Mouse (Mus musculus) liver, embryonic 11.5 days (tissue): Measurements from ENCODE around the gene Bclaf1. TPM values are rescaled to one million over a fixed set of nuclear protein-coding genes. Genes with fewer than 3 reads are reported as not detected.

Experiments
- ATAC-seq: fragments of 200-750 bp; cut with Nextera tagmentation; replicated peaks from 2 replicates; pipeline ENCODE4 v1.8.0; 2017; ENCODE audit warnings: moderate number of reproducible peaks, mild to moderate bottlenecking, moderate TSS enrichment, moderate library complexity; ENCODE audit not compliant: low FRiP score
- DNase-seq: peaks from one replicate; pipeline ENCODE4 v3.0.0-alpha.2; 2017; ENCODE audit warnings: low spot score
- H3K27ac ChIP-seq: fragments of 300-500 bp; sonication (generic); 2 replicates; pipeline ENCODE4 v1.5.1; 2014; ENCODE audit warnings: mild to moderate bottlenecking, low read depth, low read length, control low read depth
- H3K27me3 ChIP-seq: fragments of 300-500 bp; sonication (generic); replicated peaks from 2 replicates; pipeline ENCODE4 v1.6.1; 2014; ENCODE audit warnings: low read length, mixed read lengths; ENCODE audit not compliant: control insufficient read depth, insufficient read depth
- H3K36me3 ChIP-seq: fragments of 300-500 bp; sonication (generic); 2 replicates; pipeline ENCODE4 v1.6.1; 2014; ENCODE audit warnings: mild to moderate bottlenecking, low read length, moderate library complexity, mixed read lengths; ENCODE audit not compliant: control insufficient read depth, insufficient read depth
- H3K4me1 ChIP-seq: fragments of 300-500 bp; sonication (generic); replicated peaks from 2 replicates; pipeline ENCODE4 v1.6.1; 2014; ENCODE audit warnings: low read length, mixed read lengths; ENCODE audit not compliant: control insufficient read depth, insufficient read depth
- H3K4me2 ChIP-seq: fragments of 300-500 bp; sonication (generic); 2 replicates; pipeline ENCODE4 v1.6.1; 2014; ENCODE audit warnings: mild to moderate bottlenecking, control low read depth, moderate library complexity
- H3K4me3 ChIP-seq: fragments of 300-500 bp; sonication (generic); 2 replicates; pipeline ENCODE4 v1.5.1; 2014; ENCODE audit warnings: low read depth, low read length, control low read depth
- H3K9ac ChIP-seq: fragments of 300-500 bp; sonication (generic); 2 replicates; pipeline ENCODE4 v1.6.1; 2014; ENCODE audit warnings: low read depth, low read length, control low read depth
- H3K9me3 ChIP-seq: fragments of 300-500 bp; sonication (generic); 2 replicates; pipeline ENCODE4 v1.6.1; 2016; ENCODE audit warnings: low read length, inconsistent platforms, mixed read lengths; ENCODE audit not compliant: control insufficient read depth
- WGBS: fragments of 180-500 bp; shearing (Covaris S2); extraction: QIAGEN DNeasy Blood & Tissue Kit; methylation state at CpG from one replicate; pipeline ENCODE4 v1.1.7; 2014; 5-methylcytosine and 5-hydroxymethylcytosine counted together
- polyA plus RNA-seq: library from polyadenylated mRNA; unstranded; fragments of >200 nt; fragmentation: Nextera tagmentation; extraction: Ambion mirVana; gene quantifications from 2 replicates; pipeline ENCODE4 v1.2.1, GENCODE M21; 2014

Bclaf1 gene
- 129 and 133 TPM in 2 replicates for polyA plus RNA-seq

DNA sequence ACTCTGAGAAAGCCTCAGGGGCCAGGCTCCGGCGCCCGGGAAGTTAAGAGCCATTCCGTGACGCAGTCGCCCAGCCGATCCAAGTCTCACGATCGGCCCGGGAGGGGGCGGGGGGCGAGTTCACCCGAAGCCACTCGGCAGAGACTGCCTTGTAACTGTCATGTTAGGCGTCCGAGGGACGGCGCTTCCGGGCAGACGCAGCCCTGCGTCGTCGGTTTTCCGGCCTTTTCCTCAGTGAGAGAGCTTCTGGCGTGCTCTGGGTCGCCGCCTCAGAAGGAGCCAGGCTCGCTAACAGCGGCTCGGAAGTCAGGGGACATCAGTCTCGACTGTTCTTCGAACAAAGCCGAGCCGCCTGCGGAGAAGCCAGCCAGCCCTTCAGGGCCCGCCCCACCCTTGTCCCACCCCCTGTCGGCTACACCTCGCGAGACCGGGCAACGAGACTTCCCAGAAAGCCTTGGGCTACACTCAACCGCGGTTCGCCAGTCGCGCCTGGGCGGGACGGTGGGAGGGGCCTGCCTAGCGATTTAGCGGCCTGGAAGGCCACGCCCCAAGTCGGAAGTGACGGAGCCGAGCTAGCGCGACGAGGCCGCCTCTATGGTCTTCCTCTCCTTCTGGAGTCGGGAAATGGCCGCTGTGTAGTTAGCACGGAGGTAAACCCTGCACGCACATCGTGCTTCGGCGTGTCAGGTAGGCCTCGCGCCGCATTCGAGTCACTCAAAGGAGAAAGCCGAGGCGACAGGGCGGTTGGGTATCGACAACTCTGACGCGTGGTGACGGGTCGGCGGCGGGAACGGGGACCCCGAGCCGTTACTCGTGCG is at the start of gene Bclaf1:
Bclaf1 (plus strand) TSS at position 552 of the 818 bp plus-strand sequence.
- no peaks in the 10 kb centered on the region for H3K27me3 ChIP-seq
- H3K36me3 ChIP-seq: no peaks in the 10 kb centered on the region
- peak within 1 kb of the TSS; percentile 100 for H3K27ac ChIP-seq
- H3K9me3 ChIP-seq: no peaks in the 10 kb centered on the region
- WGBS: under 1% methylated on average over 84 of the region's 84 CpGs
- DNase-seq (peak; percentile 100), ATAC-seq (peak; percentile 98)
- peak within 1 kb of the TSS; percentile 88 for H3K4me3 ChIP-seq
- peak within 1 kb of the TSS; percentile 98 for H3K9ac ChIP-seq
- H3K4me1 ChIP-seq: peaks cover 17% of the 10 kb centered on the region
- peak within 1 kb of the TSS; percentile 85 for H3K4me2 ChIP-seq

DNA sequence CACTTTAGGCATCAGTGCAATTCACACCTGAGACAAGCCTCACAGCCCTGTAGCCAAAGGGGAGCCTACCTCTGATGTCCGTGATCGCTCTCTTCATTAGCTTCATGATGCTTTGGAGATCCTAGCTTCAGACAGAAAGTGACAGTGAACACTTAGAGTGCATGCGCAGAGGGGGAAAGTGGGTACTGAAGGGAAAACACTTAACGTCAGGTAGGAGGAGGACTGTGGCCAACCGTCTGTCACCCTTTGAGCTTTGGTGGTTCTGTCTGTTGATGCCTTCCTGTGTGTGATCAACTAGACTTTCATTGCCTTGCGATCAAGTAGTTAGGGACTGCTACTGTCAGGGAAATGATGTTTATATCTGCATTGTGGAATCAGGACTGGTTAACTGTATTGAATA is 49.4 kb upstream of the Bclaf1 start:
- no peaks in the 10 kb centered on the region for H3K36me3 ChIP-seq
- DNase-seq: no peak

DNA sequence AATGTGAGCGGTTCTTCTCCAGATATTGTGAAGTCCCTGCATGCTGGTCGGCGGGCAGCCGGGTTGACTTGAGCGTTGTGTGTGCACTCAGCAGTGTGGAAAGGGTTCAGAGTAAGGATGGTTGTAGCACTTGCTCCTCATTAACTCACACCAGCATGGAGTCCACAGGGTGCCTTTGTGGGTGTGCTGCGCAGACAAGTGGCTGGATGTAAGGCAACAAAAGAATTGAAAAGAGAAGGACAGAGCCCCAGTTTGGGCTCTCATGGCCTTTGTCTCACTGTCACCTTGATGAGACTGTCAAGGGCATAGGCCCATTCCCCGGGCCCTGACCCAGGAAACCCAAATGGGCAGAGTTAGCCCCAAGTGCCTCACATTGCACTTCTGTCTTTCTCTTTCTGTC is 47.8 kb upstream of the Bclaf1 start:
- Histone ChIP-seq H3K9ac (no peak overlapping the region), H3K27ac (no peak overlapping the region), H3K36me3 (no peaks in the 10 kb centered on the region), H3K9me3 (no peaks in the 10 kb centered on the region), H3K4me2 (no peak overlapping the region), H3K4me1 (no peaks in the 10 kb centered on the region), H3K27me3 (no peaks in the 10 kb centered on the region), H3K4me3 (no peak overlapping the region)
- DNase-seq: no peak
- WGBS: 93% methylated on average over 7 of the region's 7 CpGs
- no peak for ATAC-seq

More for the DNA sequence above, 49.4 kb upstream of the Bclaf1 start:
- 88% methylated on average over 6 of the region's 6 CpGs for WGBS
- ATAC-seq: no peak
- H3K9ac ChIP-seq: no peak overlapping the region
- no peaks in the 10 kb centered on the region for H3K27me3 ChIP-seq
- no peak overlapping the region for H3K4me3 ChIP-seq
- H3K27ac ChIP-seq: no peak overlapping the region
- H3K9me3 ChIP-seq: no peaks in the 10 kb centered on the region
- H3K4me2 ChIP-seq: no peak overlapping the region
- H3K4me1 ChIP-seq: no peaks in the 10 kb centered on the region

DNA sequence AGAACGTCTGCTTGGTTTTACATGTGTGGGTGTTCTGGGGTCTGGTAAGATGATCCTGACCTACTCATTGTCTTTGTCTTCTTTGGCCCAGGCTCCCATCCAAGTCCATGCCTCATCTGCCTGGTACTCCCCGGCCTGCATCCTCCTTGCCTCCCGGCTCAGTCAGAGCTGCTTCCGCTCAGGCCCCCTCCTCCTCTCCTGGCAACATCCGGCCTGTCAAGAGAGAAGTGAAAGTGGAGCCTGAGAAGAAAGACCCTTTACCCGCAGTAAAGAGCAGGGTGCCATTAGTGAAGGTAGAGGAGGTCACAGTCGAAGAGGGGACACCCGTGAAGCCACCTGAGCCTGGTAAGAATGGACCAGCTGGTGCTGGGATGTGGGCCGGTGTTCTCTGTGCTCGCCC is 45.2 kb upstream of the Bclaf1 start:
- Histone ChIP-seq H3K4me1 (no peaks in the 10 kb centered on the region), H3K36me3 (no peaks in the 10 kb centered on the region), H3K9me3 (no peaks in the 10 kb centered on the region), H3K27me3 (no peaks in the 10 kb centered on the region), H3K4me3 (no peak overlapping the region), H3K9ac (no peak overlapping the region), H3K27ac (no peak overlapping the region), H3K4me2 (no peak overlapping the region)
- ATAC-seq (no peak), DNase-seq (no peak)
- 71% methylated on average over 10 of the region's 10 CpGs for WGBS

DNA sequence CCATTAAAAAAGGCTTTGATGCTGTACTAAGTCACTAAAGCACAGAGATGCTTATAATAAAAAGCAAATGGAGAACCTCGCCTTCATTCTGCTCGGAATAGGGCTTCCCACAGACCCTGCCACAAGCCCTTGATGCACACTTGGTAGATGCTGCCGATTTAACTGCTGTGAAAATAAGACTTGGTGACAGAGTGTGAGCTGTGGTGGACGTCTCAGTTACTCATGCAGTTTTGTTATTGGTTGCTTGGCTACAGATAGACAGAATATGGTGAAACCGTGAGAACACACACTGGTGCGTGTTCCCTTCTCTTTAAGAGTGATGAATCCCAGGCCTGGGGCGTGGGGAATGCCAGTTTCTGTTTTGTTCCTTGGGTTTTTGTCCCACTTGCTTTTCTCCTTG is 43.3 kb upstream of the Bclaf1 start:
- no peak overlapping the region for H3K4me3 ChIP-seq
- no peak overlapping the region for H3K4me2 ChIP-seq
- ATAC-seq (no peak), DNase-seq (no peak)
- H3K9ac ChIP-seq: no peak overlapping the region
- peaks cover 5% of the 10 kb centered on the region for H3K4me1 ChIP-seq
- 76% methylated on average over 7 of the region's 7 CpGs for WGBS
- H3K36me3 ChIP-seq: no peaks in the 10 kb centered on the region
- H3K27ac ChIP-seq: no peak overlapping the region
- no peaks in the 10 kb centered on the region for H3K9me3 ChIP-seq
- H3K27me3 ChIP-seq: no peaks in the 10 kb centered on the region

DNA sequence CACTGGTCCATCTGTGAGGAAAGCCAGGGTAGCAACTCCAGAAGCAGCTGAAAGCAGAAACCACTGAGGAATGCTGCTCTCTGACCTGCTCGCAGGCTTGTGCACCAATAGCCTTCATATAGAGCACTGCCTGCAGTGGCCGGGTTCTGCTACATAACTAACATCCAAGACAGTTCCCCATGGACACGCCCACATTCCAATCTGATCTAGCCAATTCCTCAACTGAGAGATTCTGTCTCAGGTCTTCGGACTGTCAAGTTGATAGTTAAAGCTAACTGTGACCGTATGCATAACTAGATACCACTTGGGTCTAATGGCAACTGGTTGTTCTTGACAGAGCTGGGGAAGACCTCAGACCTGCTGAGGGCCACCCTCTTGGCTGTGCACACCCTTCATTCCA is 39.9 kb upstream of the Bclaf1 start:
- no peak overlapping the region for H3K27ac ChIP-seq
- H3K4me2 ChIP-seq: no peak overlapping the region
- no peak overlapping the region for H3K9ac ChIP-seq
- no peaks in the 10 kb centered on the region for H3K27me3 ChIP-seq
- H3K4me3 ChIP-seq: no peak overlapping the region
- H3K9me3 ChIP-seq: no peaks in the 10 kb centered on the region
- ATAC-seq: no peak
- H3K4me1 ChIP-seq: peaks cover 5% of the 10 kb centered on the region
- 82% methylated on average over 5 of the region's 5 CpGs for WGBS
- no peaks in the 10 kb centered on the region for H3K36me3 ChIP-seq
- no peak for DNase-seq

DNA sequence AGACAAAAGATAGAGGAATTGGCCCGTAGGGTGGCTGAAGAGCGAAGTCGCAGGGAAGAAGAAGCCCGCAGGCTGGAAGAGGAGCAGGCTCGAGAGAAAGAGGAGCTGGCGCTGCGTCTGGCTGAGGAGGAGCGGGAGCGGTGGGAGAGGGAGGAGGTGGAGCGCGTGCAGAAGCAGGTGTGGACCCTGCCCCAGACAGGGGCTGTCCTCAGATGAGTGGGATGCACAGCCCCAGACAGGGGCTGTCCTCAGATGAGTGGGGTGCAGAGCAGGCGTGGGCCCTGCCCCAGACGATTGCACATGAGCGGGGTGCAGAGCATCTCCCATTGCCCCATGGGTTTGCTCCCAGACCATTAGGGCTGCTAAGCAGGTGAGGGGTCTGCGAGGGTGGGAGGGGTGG is 39.0 kb upstream of the Bclaf1 start:
- DNase-seq: no peak
- Histone ChIP-seq H3K9me3 (no peaks in the 10 kb centered on the region), H3K4me1 (peaks cover 5% of the 10 kb centered on the region), H3K4me2 (peak overlapping the region; percentile 22; the same call in 1 of the 2 replicates), H3K27ac (no peak overlapping the region), H3K36me3 (no peaks in the 10 kb centered on the region), H3K4me3 (no peak overlapping the region), H3K9ac (no peak overlapping the region), H3K27me3 (no peaks in the 10 kb centered on the region)
- WGBS: 73% methylated on average over 15 of the region's 15 CpGs
- ATAC-seq: no peak

DNA sequence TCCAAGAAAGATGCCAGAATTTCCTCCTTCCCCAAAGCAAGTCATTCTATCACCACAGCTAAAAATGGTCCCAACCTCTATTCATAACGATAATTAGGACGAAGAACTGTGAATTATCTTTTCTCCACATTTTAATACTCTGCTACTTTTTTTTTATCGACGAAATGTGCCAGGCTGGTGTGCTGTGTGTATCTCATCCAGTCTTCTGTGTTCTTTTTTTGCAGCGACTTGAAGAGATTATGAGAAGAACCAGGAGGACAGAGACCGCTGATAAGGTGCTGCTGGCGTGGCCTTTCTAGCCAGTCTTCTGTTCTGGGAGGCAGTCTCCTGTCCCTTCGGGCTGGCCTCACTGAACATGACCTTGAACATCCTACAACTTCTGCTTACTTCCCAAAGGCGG is 38.2 kb upstream of the Bclaf1 start:
- Histone ChIP-seq H3K9ac (no peak overlapping the region), H3K27ac (peak overlapping the region; percentile 32; the same call in 1 of the 2 replicates)
- DNase-seq: no peak

DNA sequence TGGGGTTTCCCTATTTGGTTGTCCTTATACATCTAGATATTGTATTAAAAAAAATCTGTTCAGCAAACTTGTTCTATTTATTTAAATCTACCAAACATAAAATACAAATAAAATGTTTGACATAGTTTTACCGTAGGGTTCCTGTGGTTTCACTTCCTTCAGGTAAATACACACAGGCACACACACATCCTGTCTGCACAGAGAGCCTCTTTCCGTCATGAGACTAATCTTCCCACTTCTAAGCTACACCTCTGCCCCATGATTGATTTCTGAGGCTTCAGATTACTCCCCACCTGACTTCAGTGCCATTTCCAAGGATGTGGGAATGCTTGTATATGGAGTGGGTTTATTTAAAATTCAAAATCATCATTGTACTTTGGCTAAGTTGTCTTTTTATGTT is 30.8 kb upstream of the Bclaf1 start:
- H3K4me3 ChIP-seq: no peak overlapping the region
- no peak for ATAC-seq
- H3K9ac ChIP-seq: no peak overlapping the region
- peaks cover 5% of the 10 kb centered on the region for H3K4me1 ChIP-seq
- no peaks in the 10 kb centered on the region for H3K9me3 ChIP-seq
- H3K27ac ChIP-seq: no peak overlapping the region
- 51% methylated on average over 2 of the region's 2 CpGs for WGBS
- H3K27me3 ChIP-seq: no peaks in the 10 kb centered on the region
- no peaks in the 10 kb centered on the region for H3K36me3 ChIP-seq
- H3K4me2 ChIP-seq: no peak overlapping the region
- DNase-seq: no peak

More for the DNA sequence above, 38.2 kb upstream of the Bclaf1 start:
- no peaks in the 10 kb centered on the region for H3K36me3 ChIP-seq
- WGBS: 36% methylated on average over 9 of the region's 9 CpGs
- H3K4me1 ChIP-seq: peaks cover 5% of the 10 kb centered on the region
- no peaks in the 10 kb centered on the region for H3K27me3 ChIP-seq
- peak; percentile 87 for ATAC-seq
- no peaks in the 10 kb centered on the region for H3K9me3 ChIP-seq
- H3K4me2 ChIP-seq: peak overlapping the region; percentile 22
- H3K4me3 ChIP-seq: no peak overlapping the region
